Mouse (Mus musculus) myocyte (in vitro differentiated cells): ENCODE data around the gene Coro7. TPM values are rescaled to one million over a fixed set of nuclear protein-coding genes. Genes with fewer than 3 reads are reported as not detected.

Experiments used
- H3K27me3 ChIP-seq: one replicate; pipeline ENCODE4 v1.6.1; 2011; ENCODE audit not compliant: control insufficient read depth, insufficient read depth, insufficient read length
- H3K36me3 ChIP-seq: one replicate; pipeline ENCODE4 v1.6.1; 2011; ENCODE audit not compliant: control insufficient read depth, insufficient read depth
- H3K4me2 ChIP-seq: one replicate; pipeline ENCODE4 v1.6.1; 2011; ENCODE audit warnings: low read depth, control low read depth
- H3K4me3 ChIP-seq: one replicate; pipeline ENCODE4 v1.5.1; 2011; ENCODE audit warnings: mild to moderate bottlenecking, control low read depth, moderate library complexity
- H3K79me2 ChIP-seq: one replicate; pipeline ENCODE4 v1.6.1; 2011; ENCODE audit not compliant: control insufficient read depth, insufficient read depth
- H3ac ChIP-seq: one replicate; pipeline ENCODE4 v1.6.1; 2011; ENCODE audit not compliant: control insufficient read depth, insufficient read length
- CEBPB ChIP-seq: IDR thresholded peaks from 2 replicates; pipeline ENCODE4 v1.6.1; 2011; ENCODE audit warnings: mild to moderate bottlenecking, moderate library complexity; ENCODE audit not compliant: poor library complexity, insufficient read depth, severe bottlenecking
- E2F4 ChIP-seq: IDR thresholded peaks from one replicate; pipeline ENCODE4 v1.6.1; 2011; ENCODE audit warnings: mild to moderate bottlenecking, control low read depth, moderate library complexity; ENCODE audit not compliant: insufficient read depth
- MAX ChIP-seq: IDR thresholded peaks from one replicate; pipeline ENCODE4 v1.6.1; 2011; ENCODE audit warnings: low read depth, mild to moderate bottlenecking, control low read depth
- MYOD1 ChIP-seq, 3 experiments: IDR thresholded peaks; one replicate each; pipeline ENCODE4 v1.6.1; 2011; ENCODE audit warnings: control low read depth in 2 of 3, low read depth in 2 of 3, mild to moderate bottlenecking in 2 of 3, moderate library complexity in 1 of 3; ENCODE audit not compliant: insufficient read length in 2 of 3, control insufficient read depth in 1 of 3
- MYOG ChIP-seq, 3 experiments: IDR thresholded peaks; one replicate each; pipeline ENCODE4 v1.6.1; 2011; ENCODE audit warnings: control low read depth in 2 of 3, low read depth in 2 of 3, mild to moderate bottlenecking in 2 of 3; ENCODE audit not compliant: insufficient read length in 2 of 3, control insufficient read depth in 1 of 3, insufficient read depth in 1 of 3
- POLR2A ChIP-seq: IDR thresholded peaks from one replicate; pipeline ENCODE4 v1.6.1; 2011; ENCODE audit warnings: low read depth, mild to moderate bottlenecking, control low read depth, moderate library complexity; ENCODE audit not compliant: insufficient read length
- POLR2AphosphoS2 ChIP-seq: IDR thresholded peaks from one replicate; pipeline ENCODE4 v1.6.1; 2011; ENCODE audit warnings: low read depth, control low read depth; ENCODE audit not compliant: insufficient read length
- REST ChIP-seq: IDR thresholded peaks from one replicate; pipeline ENCODE4 v1.6.1; 2011; ENCODE audit warnings: mild to moderate bottlenecking, control low read depth, moderate library complexity; ENCODE audit not compliant: insufficient read depth, insufficient read length
- SRF ChIP-seq: IDR thresholded peaks from one replicate; pipeline ENCODE4 v1.6.1; 2011; ENCODE audit warnings: low read depth; ENCODE audit not compliant: control insufficient read depth, insufficient read length
- TCF12 ChIP-seq: IDR thresholded peaks from one replicate; pipeline ENCODE4 v1.6.1; 2011; ENCODE audit warnings: mild to moderate bottlenecking, control low read depth; ENCODE audit not compliant: poor library complexity, insufficient read depth, severe bottlenecking
- TCF3 ChIP-seq: IDR thresholded peaks from one replicate; pipeline ENCODE4 v1.6.1; 2011; ENCODE audit warnings: low read depth, control low read depth; ENCODE audit not compliant: insufficient read length
- USF1 ChIP-seq: IDR thresholded peaks from one replicate; pipeline ENCODE4 v1.6.1; 2011; ENCODE audit warnings: low read depth, mild to moderate bottlenecking, control low read depth, moderate library complexity
- polyA plus RNA-seq: library from polyadenylated mRNA; unstranded; fragments of >200 nt; fragmentation: generic; extraction: Trizol; gene quantifications from one replicate; pipeline ENCODE4 v1.2.1, GENCODE M21; 2012; ENCODE audit warnings: missing spikeins

Coro7 gene
- polyA plus RNA-seq, 1 experiment = 15.2 TPM

- TF ChIP-seq E2F4 (no peak), MYOD1 (IDR thresholded peaks at IDR 0.05; ENCODE audit: control insufficient read depth in 1 of 3, insufficient read length in 2 of 3, low read depth in 2 of 3) (no peak), POLR2AphosphoS2 (no peak), REST (no peak), CEBPB (no peak), SRF (no peak), POLR2A (no peak), TCF12 (no peak), USF1 (no peak), MYOG (IDR thresholded peaks at IDR 0.05; ENCODE audit: control insufficient read depth in 1 of 3, insufficient read depth in 1 of 3, insufficient read length in 2 of 3, low read depth in 2 of 3) (no peak)
- Histone ChIP-seq H3K36me3 (no peaks in the 10 kb centered on the region), H3K4me2 (no peak overlapping the region), H3ac (no peak overlapping the region), H3K27me3 (no peaks in the 10 kb centered on the region), H3K79me2 (peaks cover 14% of the 10 kb centered on the region), H3K4me3 (no peak overlapping the region)
Measured at GRCm38 (mm10) chr16:4590236-4590635, 89.3 kb downstream of the Coro7 start.

GRCm38 (mm10) chr16:4587516-4588210 is 91.9 kb downstream of the Coro7 start:
- H3K27me3 ChIP-seq = no peaks in the 10 kb centered on the region
- peak overlapping the region; percentile 27 for H3K4me3 ChIP-seq
- no peaks in the 10 kb centered on the region for H3K36me3 ChIP-seq
- TF ChIP-seq POLR2A (peak; percentile 11), CEBPB (no peak)
- H3K79me2 ChIP-seq = peaks cover 8% of the 10 kb centered on the region
- H3K4me2 ChIP-seq = peak overlapping the region; percentile 93
- no peak overlapping the region for H3ac ChIP-seq

- Histone ChIP-seq H3K4me2 (peak overlapping the region; percentile 97), H3ac (no peak overlapping the region), H3K27me3 (no peaks in the 10 kb centered on the region), H3K4me3 (peak overlapping the region; percentile 27), H3K36me3 (no peaks in the 10 kb centered on the region), H3K79me2 (no peaks in the 10 kb centered on the region)
- TF ChIP-seq E2F4 = no peak
- TF ChIP-seq REST = no peak
- no peak for TF ChIP-seq MYOG (IDR thresholded peaks at IDR 0.05; ENCODE audit: control insufficient read depth in 1 of 3, insufficient read depth in 1 of 3, insufficient read length in 2 of 3, low read depth in 2 of 3)
- no peak for TF ChIP-seq CEBPB
- TF ChIP-seq POLR2A = peak; percentile 83
- TF ChIP-seq SRF = no peak
- TF ChIP-seq USF1 = no peak
- TF ChIP-seq POLR2AphosphoS2 = peak; percentile 78
- peak in 1 of 3 experiments; percentile 9 for TF ChIP-seq MYOD1 (IDR thresholded peaks at IDR 0.05; ENCODE audit: control insufficient read depth in 1 of 3, insufficient read length in 2 of 3, low read depth in 2 of 3)
- TF ChIP-seq TCF12 = no peak
- TF ChIP-seq TCF3 = no peak
- no peak for TF ChIP-seq MAX
Measured at GRCm38 (mm10) chr16:4586531-4587123, 93.0 kb downstream of the Coro7 start.

- Histone ChIP-seq H3K36me3 (no peaks in the 10 kb centered on the region), H3K4me2 (peak overlapping the region; percentile 97), H3ac (no peak overlapping the region), H3K79me2 (no peaks in the 10 kb centered on the region), H3K27me3 (no peaks in the 10 kb centered on the region), H3K4me3 (peak overlapping the region; percentile 27)
- TF ChIP-seq E2F4 (no peak), MYOG (IDR thresholded peaks at IDR 0.05; ENCODE audit: control insufficient read depth in 1 of 3, insufficient read depth in 1 of 3, insufficient read length in 2 of 3, low read depth in 2 of 3) (no peak)
Measured at GRCm38 (mm10) chr16:4585642-4586530, 93.7 kb downstream of the Coro7 start.

GRCm38 (mm10) chr16:4584438-4584837 is 95.1 kb downstream of the Coro7 start:
- Histone ChIP-seq H3K36me3 (no peaks in the 10 kb centered on the region), H3K79me2 (no peaks in the 10 kb centered on the region), H3K4me2 (no peak overlapping the region), H3K27me3 (no peaks in the 10 kb centered on the region), H3ac (no peak overlapping the region), H3K4me3 (no peak overlapping the region)
- no peak for TF ChIP-seq POLR2A
- no peak for TF ChIP-seq MYOD1 (IDR thresholded peaks at IDR 0.05; ENCODE audit: control insufficient read depth in 1 of 3, insufficient read length in 2 of 3, low read depth in 2 of 3)
- no peak for TF ChIP-seq SRF
- TF ChIP-seq MYOG (IDR thresholded peaks at IDR 0.05; ENCODE audit: control insufficient read depth in 1 of 3, insufficient read depth in 1 of 3, insufficient read length in 2 of 3, low read depth in 2 of 3) = no peak
- no peak for TF ChIP-seq TCF12
- TF ChIP-seq USF1 = no peak
- TF ChIP-seq E2F4 = no peak
- no peak for TF ChIP-seq TCF3
